Mouse (Mus musculus) cerebellum, postnatal 4 days (tissue): ENCODE measurements around the gene Pecr.
"Not testable (repeated sequence)": the region's sequence is repeated elsewhere in the genome, so short reads cannot be mapped to it uniquely, and the experiment has no call there.

Experiments used
- DNase-seq, 2 experiments: peaks; one replicate each; pipeline ENCODE4 v3.0.0; 2022; ENCODE audit warnings: low spot score in 2 of 2, mixed read lengths in 1 of 2

Pecr gene

GRCm38 (mm10) chr1:72288527-72289150, 4.5 kb upstream of the Pecr start:
- DNase-seq = no peak

- no peak for DNase-seq
Observed at GRCm38 (mm10) chr1:72287893-72288292, 3.8 kb upstream of the Pecr start.

- no peak for DNase-seq
Observed at GRCm38 (mm10) chr1:72286904-72287303, 2.8 kb upstream of the Pecr start.

GRCm38 (mm10) chr1:72284539-72284938, 425 bp upstream of the Pecr start:
- peak in 1 of 2 experiments; percentile 12 for DNase-seq

GRCm38 (mm10) chr1:72282604-72283003, 1.5 kb downstream of the Pecr start:
- no peak for DNase-seq

GRCm38 (mm10) chr1:72278085-72278484, 6.0 kb downstream of the Pecr start:
- DNase-seq = no peak

- DNase-seq = no peak
Observed at GRCm38 (mm10) chr1:72263099-72263498, 21.0 kb downstream of the Pecr start.

- no peak for DNase-seq
Observed at GRCm38 (mm10) chr1:72256381-72257256, 27.5 kb downstream of the Pecr start.

GRCm38 (mm10) chr1:72255854-72256175, 28.3 kb downstream of the Pecr start:
- DNase-seq = no peak

GRCm38 (mm10) chr1:72255062-72255853, 28.9 kb downstream of the Pecr start:
- peak in 1 of 2 experiments; percentile 39 for DNase-seq

GRCm38 (mm10) chr1:72254545-72255061, 29.5 kb downstream of the Pecr start:
- peak; percentile 64 to 85 for DNase-seq

GRCm38 (mm10) chr1:72253881-72254491, 30.1 kb downstream of the Pecr start:
- peak in 1 of 2 experiments; percentile 11 for DNase-seq

GRCm38 (mm10) chr1:72251806-72252205, 32.3 kb downstream of the Pecr start:
- no peak for DNase-seq

GRCm38 (mm10) chr1:72248226-72248737, 35.8 kb downstream of the Pecr start:
- DNase-seq = not testable (repeated sequence)

GRCm38 (mm10) chr1:72244317-72245036, 39.6 kb downstream of the Pecr start:
- DNase-seq = no peak

GRCm38 (mm10) chr1:72243656-72244316, 40.3 kb downstream of the Pecr start:
- peak; percentile 91 to 94 for DNase-seq

- no peak for DNase-seq
Observed at GRCm38 (mm10) chr1:72242581-72243143, 41.5 kb downstream of the Pecr start.

GRCm38 (mm10) chr1:72239113-72239512, 45.0 kb downstream of the Pecr start:
- not testable (repeated sequence) for DNase-seq

GRCm38 (mm10) chr1:72238016-72238580, 46.0 kb downstream of the Pecr start:
- DNase-seq = no peak
